In the genomic region with DNA sequence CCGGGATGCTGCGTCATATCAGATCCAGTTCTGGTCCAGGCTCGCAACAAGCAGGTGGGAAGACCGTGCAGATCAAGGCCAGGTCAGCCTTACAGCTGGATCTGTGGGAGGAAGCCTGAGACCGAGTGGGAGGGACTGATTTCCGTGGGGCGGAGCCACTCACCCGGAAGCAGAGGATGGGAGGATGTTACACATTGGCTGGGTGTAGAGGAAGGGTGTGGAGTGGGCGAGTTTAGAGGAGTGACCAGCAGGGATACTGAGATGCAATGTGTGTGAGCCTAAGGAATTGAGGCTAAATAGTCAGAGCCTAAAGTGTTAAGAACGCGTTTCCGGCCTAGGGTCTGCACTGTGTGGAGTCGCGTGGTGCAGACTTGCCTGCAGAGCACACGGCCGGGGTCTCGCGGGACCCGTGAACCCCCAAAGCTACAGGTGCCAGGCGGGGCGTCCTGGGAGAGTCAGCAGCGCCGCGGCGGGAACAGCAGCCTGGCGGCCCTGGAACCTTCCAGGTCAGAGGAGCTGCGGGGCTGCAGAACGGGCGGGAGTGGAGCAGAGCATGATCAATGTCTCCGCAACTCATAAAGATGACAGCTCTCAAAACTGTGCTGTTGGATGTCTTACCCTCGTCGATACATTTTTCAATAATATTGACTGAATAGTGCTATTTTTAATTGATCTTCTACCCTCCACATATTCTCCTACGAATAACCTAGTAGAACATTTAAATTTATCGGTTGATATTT, we compare ENCODE assay signal across 8 mouse cellular contexts. TPM values are rescaled to one million over a fixed set of nuclear protein-coding genes. Genes with fewer than 3 reads are reported as not detected.
DNase-seq lines count a peak whose midpoint lies in the region; ATAC-seq lines count a peak whose summit lies in the region.

Gene Zfp53, plus strand, starts transcription at position 239 of the 740 bp plus-strand sequence.

- peak; percentile 88 for DNase-seq in Muller cell, postnatal 12 days (ENCODE audit: inconsistent ontology term)
- DNase-seq in cerebellum, adult 9-11 months: peak; percentile 86
- DNase-seq in frontal cortex, adult 2 months (ENCODE audit: extremely low spot score in 1 of 2, low spot score in 1 of 2): peak; percentile 72 to 86
- peak; percentile 79 for DNase-seq in hindbrain, embryonic 11.5 days (ENCODE audit: low spot score)
- DNase-seq in layer of hippocampus, postnatal 10 days (ENCODE audit: low spot score in 2 of 2): peak; percentile 77 to 79
- peak; percentile 96 for DNase-seq in lung, postnatal 10 days
- peak; percentile 84 for DNase-seq in ovary, postnatal 36 days (ENCODE audit: low spot score)
- DNase-seq in thymus, postnatal 25 days: peak; percentile 87

- H3K27ac ChIP-seq in hindbrain, embryonic 11.5 days (ENCODE audit: low read depth, low read length): no peak within 1 kb of the TSS

- H3K4me2 ChIP-seq in hindbrain, embryonic 11.5 days (replicated peaks; ENCODE audit: low read depth, low read length): peak within 1 kb of the TSS; percentile 81

- 1% methylated on average over 34 of the region's 34 CpGs for WGBS in hindbrain, embryonic 11.5 days

- H3K9me3 ChIP-seq in hindbrain, embryonic 11.5 days (ENCODE audit: control insufficient read depth, low read length): no peaks in the 10 kb centered on the region

- H3K9ac ChIP-seq in hindbrain, embryonic 11.5 days (ENCODE audit: low read depth, low read length): peak within 1 kb of the TSS; percentile 68

- no peaks in the 10 kb centered on the region for H3K27me3 ChIP-seq in hindbrain, embryonic 11.5 days (ENCODE audit: control insufficient read depth, insufficient read depth, low read length)

- H3K36me3 ChIP-seq in hindbrain, embryonic 11.5 days (ENCODE audit: control insufficient read depth, insufficient read depth, low read length): no peaks in the 10 kb centered on the region

- peak within 1 kb of the TSS; percentile 74 for H3K4me3 ChIP-seq in hindbrain, embryonic 11.5 days (ENCODE audit: low read depth, low read length)

- ATAC-seq in hindbrain, embryonic 11.5 days (ENCODE audit: low FRiP score): peak; percentile 99

- H3K4me1 ChIP-seq in hindbrain, embryonic 11.5 days (replicated peaks; ENCODE audit: control insufficient read depth, insufficient read depth, low read length): no peaks in the 10 kb centered on the region

RNA-seq across cellular contexts. Expression of gene Zfp53, which starts in this region (rescaled TPM):
- polyA plus RNA-seq in frontal cortex, adult 2 months (2012; rRNA removed): 2.9 and 3.5 TPM in 2 replicates
- polyA plus RNA-seq in hindbrain, embryonic 11.5 days (2014; fragmentation: Nextera tagmentation; extraction: Ambion mirVana): 8.6 and 10.5 TPM in 2 replicates
- 1 to 10 TPM; 4.9 to 5.4 TPM for total RNA-seq in layer of hippocampus, postnatal 10 days (2021)
